Mouse (Mus musculus) olfactory bulb, adult 2 months (tissue): Measurements from ENCODE around the gene Rps27l.

ENCODE experiments used
- CTCF ChIP-seq: fragments of 200-500 bp; IDR thresholded peaks from 2 replicates; pipeline ENCODE4 v1.5.1; 2012; ENCODE audit warnings: low read depth, mild to moderate bottlenecking, low read length, moderate library complexity; ENCODE audit not compliant: insufficient read depth
- POLR2A ChIP-seq: fragments of 200-500 bp; IDR thresholded peaks from 2 replicates; pipeline ENCODE4 v1.6.1; 2012; ENCODE audit warnings: mild to moderate bottlenecking, low read depth, low read length, moderate library complexity; ENCODE audit not compliant: insufficient read depth

DNA sequence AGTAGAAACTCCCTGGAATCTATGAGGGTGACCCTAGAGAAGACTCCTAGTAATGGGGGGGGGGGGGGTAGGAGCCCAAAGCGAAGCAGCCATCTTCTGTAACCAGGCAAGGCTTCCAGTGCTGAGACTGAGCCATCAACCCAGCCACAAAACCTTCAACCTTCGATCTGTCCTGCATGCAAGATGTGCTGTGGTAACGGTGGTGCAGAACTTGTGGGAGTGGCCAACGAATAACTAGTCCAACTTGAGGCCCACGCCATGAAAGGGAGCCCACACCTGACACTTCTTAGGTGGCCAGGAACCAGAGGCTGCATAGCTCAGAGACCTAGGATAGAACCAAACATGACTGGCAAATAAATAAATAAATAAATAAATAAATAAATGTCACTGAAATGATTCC, 35.2 kb upstream of the Rps27l start:
- TF ChIP-seq CTCF: no peak
- no peak for TF ChIP-seq POLR2A
